Mouse (Mus musculus) neural tube, embryonic 14.5 days (tissue): ENCODE measurements at regions not wholly inside any gene's neighbourhood (a gene's known extent, or its start where the extent isn't known, plus 50 kb on each side); places are given as distances from the start of the nearest gene placed in this dataset.

ENCODE experiments used
- ATAC-seq: fragments of 200-750 bp; cut with Nextera tagmentation; 2 replicates; pipeline ENCODE4 v1.8.0; 2017; ENCODE audit warnings: low read depth, mild to moderate bottlenecking, moderate TSS enrichment, moderate library complexity
- H3K27ac ChIP-seq: fragments of 300-500 bp; sonication (generic); 2 replicates; pipeline ENCODE4 v1.5.1; 2014; ENCODE audit warnings: low read depth, mild to moderate bottlenecking, control low read depth, low read length, moderate library complexity, mixed read lengths
- H3K27me3 ChIP-seq: fragments of 300-500 bp; sonication (generic); 2 replicates; pipeline ENCODE4 v1.6.1; 2014; ENCODE audit warnings: low read length; ENCODE audit not compliant: control insufficient read depth, insufficient read depth
- H3K36me3 ChIP-seq: fragments of 300-500 bp; sonication (generic); 2 replicates; pipeline ENCODE4 v1.6.1; 2014; ENCODE audit warnings: low read length, mixed read lengths; ENCODE audit not compliant: control insufficient read depth, insufficient read depth
- H3K4me1 ChIP-seq: fragments of 300-500 bp; sonication (generic); 2 replicates; pipeline ENCODE4 v1.6.1; 2014; ENCODE audit warnings: low read length; ENCODE audit not compliant: control insufficient read depth, insufficient read depth
- H3K4me2 ChIP-seq: fragments of 300-500 bp; sonication (generic); 2 replicates; pipeline ENCODE4 v1.6.1; 2014; ENCODE audit warnings: mild to moderate bottlenecking, low read depth, low read length, control low read depth
- H3K4me3 ChIP-seq: fragments of 300-500 bp; sonication (generic); 2 replicates; pipeline ENCODE4 v1.5.1; 2014; ENCODE audit warnings: low read depth, low read length, control low read depth, mixed read lengths
- H3K9ac ChIP-seq: fragments of 300-500 bp; sonication (generic); replicated peaks from 2 replicates; pipeline ENCODE4 v1.6.1; 2014; ENCODE audit warnings: low read depth, mild to moderate bottlenecking, control low read depth, low read length, mixed read lengths
- H3K9me3 ChIP-seq: fragments of 300-500 bp; sonication (generic); 2 replicates; pipeline ENCODE4 v1.6.1; 2016; ENCODE audit warnings: low read length; ENCODE audit not compliant: control insufficient read depth
- WGBS: fragments of 180-500 bp; shearing (Covaris S2); extraction: QIAGEN DNeasy Blood & Tissue Kit; methylation state at CpG from one replicate; pipeline ENCODE4 v1.1.7; 2014; 5-methylcytosine and 5-hydroxymethylcytosine counted together

DNA sequence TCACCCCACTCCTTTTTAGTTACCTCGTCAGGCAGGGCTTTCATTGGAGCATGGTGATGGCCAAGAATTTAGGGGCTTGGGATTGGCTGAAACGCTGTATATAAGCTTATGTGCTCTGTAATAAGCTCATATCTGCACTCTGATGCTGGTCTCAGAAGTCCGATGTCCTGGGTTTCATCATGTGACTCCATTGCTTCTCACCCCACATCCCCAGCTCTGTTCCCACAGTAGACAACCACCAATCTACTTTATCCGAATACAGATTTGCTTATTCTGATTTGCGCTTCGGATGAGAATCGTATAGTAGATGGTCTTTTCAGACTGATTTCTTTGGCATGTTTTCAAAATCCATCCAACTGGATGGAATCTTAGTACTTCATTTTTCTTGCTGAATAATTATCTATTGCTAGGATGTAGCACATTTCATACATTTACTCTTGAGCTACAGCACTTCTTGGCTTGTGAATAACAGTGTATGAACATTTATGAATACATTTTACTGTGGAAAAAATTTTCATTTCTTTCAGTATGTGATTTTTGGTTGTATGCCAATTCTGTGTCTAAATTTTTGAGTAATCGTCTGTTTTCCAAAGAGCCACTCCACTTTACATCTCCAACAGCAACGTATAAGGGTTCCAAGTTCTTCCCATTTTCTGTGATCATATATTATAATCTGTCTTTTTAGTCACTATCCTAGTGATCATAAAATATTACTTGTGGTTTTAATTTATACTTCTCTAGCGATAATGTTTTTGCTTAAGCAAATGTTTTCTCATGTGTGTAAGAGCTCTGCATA lies 185.7 kb downstream of the Hace1 start:
- no peaks in the 10 kb centered on the region for H3K4me1 ChIP-seq
- no peak overlapping the region for H3K27ac ChIP-seq
- H3K9me3 ChIP-seq = no peaks in the 10 kb centered on the region
- no peak for ATAC-seq
- 87% methylated on average over 10 of the region's 10 CpGs for WGBS
- no peak overlapping the region for H3K4me2 ChIP-seq
- no peak overlapping the region for H3K9ac ChIP-seq
- H3K36me3 ChIP-seq = no peaks in the 10 kb centered on the region
- H3K4me3 ChIP-seq = no peak overlapping the region
- no peaks in the 10 kb centered on the region for H3K27me3 ChIP-seq

DNA sequence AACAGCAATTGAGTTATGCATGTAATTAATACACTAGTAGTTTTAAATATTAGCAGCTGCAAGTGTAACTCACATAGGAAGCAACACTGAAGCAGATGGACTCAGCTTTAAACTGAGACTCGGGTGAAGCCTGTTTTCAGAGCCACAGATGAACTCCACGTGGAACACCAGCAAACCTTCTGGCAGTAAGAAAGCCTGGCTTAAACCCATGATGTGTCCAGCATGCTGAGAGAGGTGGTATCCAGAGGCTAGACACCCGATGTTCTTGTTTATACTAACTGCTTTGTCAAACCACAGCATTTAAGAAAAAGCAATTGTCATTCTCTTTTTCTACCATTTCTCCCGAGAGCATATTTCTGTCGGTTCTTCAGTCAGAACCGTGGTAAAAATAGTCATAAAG lies 202.1 kb downstream of the Hace1 start:
- ATAC-seq = no peak
- Histone ChIP-seq H3K9ac (no peak overlapping the region), H3K27me3 (no peaks in the 10 kb centered on the region), H3K36me3 (no peaks in the 10 kb centered on the region), H3K4me2 (no peak overlapping the region), H3K27ac (no peak overlapping the region), H3K4me3 (no peak overlapping the region), H3K9me3 (no peaks in the 10 kb centered on the region), H3K4me1 (0 out of 2 replicates have a peak, but pooled peaks cover 4% of the 10 kb centered on the region)
- WGBS = 28% methylated on average over 6 of the region's 6 CpGs

GRCm38 (mm10) chr10:45783026-45783425 lies 205.4 kb downstream of the Hace1 start:
- ATAC-seq = no peak
- no peak overlapping the region for H3K27ac ChIP-seq
- H3K4me3 ChIP-seq = no peak overlapping the region
- H3K27me3 ChIP-seq = no peaks in the 10 kb centered on the region
- 48% methylated on average over 5 of the region's 5 CpGs for WGBS
- H3K9ac ChIP-seq = no peak overlapping the region
- H3K9me3 ChIP-seq = no peaks in the 10 kb centered on the region
- H3K4me2 ChIP-seq = no peak overlapping the region
- H3K4me1 ChIP-seq = 0 out of 2 replicates have a peak, but pooled peaks cover 4% of the 10 kb centered on the region
- no peaks in the 10 kb centered on the region for H3K36me3 ChIP-seq

- no peak overlapping the region for H3K4me2 ChIP-seq
These were observed 206.0 kb downstream of the Hace1 start for GRCm38 (mm10) chr10:45783461-45784149.

GRCm38 (mm10) chr10:45784150-45784479 lies 206.5 kb downstream of the Hace1 start:
- Histone ChIP-seq H3K4me2 (no peak overlapping the region), H3K4me3 (no peak overlapping the region), H3K36me3 (no peaks in the 10 kb centered on the region), H3K4me1 (0 out of 2 replicates have a peak, but pooled peaks cover 4% of the 10 kb centered on the region), H3K27me3 (no peaks in the 10 kb centered on the region), H3K27ac (no peak overlapping the region), H3K9me3 (no peaks in the 10 kb centered on the region), H3K9ac (no peak overlapping the region)
- 8% methylated on average over 2 of the region's 2 CpGs for WGBS
- ATAC-seq = no peak; the same call in 1 of the 2 replicates

More at GRCm38 (mm10) chr10:45783461-45784149, 206.0 kb downstream of the Hace1 start:
- Histone ChIP-seq H3K9me3 (no peaks in the 10 kb centered on the region), H3K27me3 (no peaks in the 10 kb centered on the region), H3K36me3 (no peaks in the 10 kb centered on the region), H3K9ac (no peak overlapping the region), H3K4me1 (0 out of 2 replicates have a peak, but pooled peaks cover 4% of the 10 kb centered on the region), H3K4me3 (no peak overlapping the region), H3K27ac (no peak overlapping the region)
- no peak for ATAC-seq
- 19% methylated on average over 11 of the region's 11 CpGs for WGBS

- H3K4me2 ChIP-seq = no peak overlapping the region
- no peak overlapping the region for H3K4me3 ChIP-seq
- WGBS = 41% methylated on average over 4 of the region's 4 CpGs
- ATAC-seq = no peak
- 0 out of 2 replicates have a peak, but pooled peaks cover 4% of the 10 kb centered on the region for H3K4me1 ChIP-seq
- no peaks in the 10 kb centered on the region for H3K36me3 ChIP-seq
- H3K27ac ChIP-seq = no peak overlapping the region
- H3K27me3 ChIP-seq = no peaks in the 10 kb centered on the region
- no peaks in the 10 kb centered on the region for H3K9me3 ChIP-seq
- no peak overlapping the region for H3K9ac ChIP-seq
These were observed 206.9 kb downstream of the Hace1 start for GRCm38 (mm10) chr10:45784575-45784974.

- no peaks in the 10 kb centered on the region for H3K9me3 ChIP-seq
- no peak overlapping the region for H3K4me3 ChIP-seq
- WGBS = 87% methylated on average over 1 of the region's 1 CpGs
- no peak overlapping the region for H3K9ac ChIP-seq
- no peaks in the 10 kb centered on the region for H3K27me3 ChIP-seq
- no peak overlapping the region for H3K27ac ChIP-seq
- H3K4me1 ChIP-seq = no peaks in the 10 kb centered on the region
- no peaks in the 10 kb centered on the region for H3K36me3 ChIP-seq
- ATAC-seq = no peak
- no peak overlapping the region for H3K4me2 ChIP-seq
These were observed 210.7 kb downstream of the Hace1 start for GRCm38 (mm10) chr10:45788356-45788755.

GRCm38 (mm10) chr10:45795582-45795981 lies 218.0 kb downstream of the Hace1 start:
- Histone ChIP-seq H3K9ac (no peak overlapping the region), H3K4me2 (no peak overlapping the region), H3K36me3 (no peaks in the 10 kb centered on the region), H3K4me1 (no peaks in the 10 kb centered on the region), H3K27ac (no peak overlapping the region), H3K27me3 (no peaks in the 10 kb centered on the region), H3K9me3 (no peaks in the 10 kb centered on the region), H3K4me3 (no peak overlapping the region)
- WGBS = 92% methylated on average over 2 of the region's 2 CpGs
- no peak for ATAC-seq
